Mouse (Mus musculus): ENCODE measurements at regions not wholly inside any gene's neighbourhood (a gene's known extent, or its start where the extent isn't known, plus 50 kb on each side); places are given as distances from the start of the nearest gene placed in this dataset.

GRCm38 (mm10) chr15:62114815-62115214, 1192.0 kb upstream of the A1bg start:
- no peak overlapping the region for H3K4me2 ChIP-seq (ENCODE audit: low read length)
- 65% methylated on average over 4 of the region's 4 CpGs for WGBS

DNA sequence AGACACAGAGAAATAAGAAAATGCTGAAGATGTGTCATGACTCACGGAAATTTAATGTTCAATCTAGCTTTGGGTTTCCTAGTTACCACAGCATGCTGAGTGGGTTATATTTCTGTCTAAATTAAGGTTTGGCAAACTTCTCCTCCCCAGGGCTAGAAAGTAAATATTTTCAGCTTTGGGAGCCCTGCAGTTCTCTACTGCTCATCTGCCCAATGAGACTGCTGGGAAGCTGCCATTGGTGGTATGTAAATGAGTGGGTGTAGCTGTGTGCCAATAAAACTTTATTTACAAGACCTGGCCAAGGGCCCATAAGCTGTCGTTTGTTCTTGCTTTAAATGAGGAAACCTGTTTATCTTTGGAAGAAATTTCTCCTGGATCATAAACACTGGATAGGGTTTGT, 1189.3 kb upstream of the A1bg start:
- Histone ChIP-seq H3K9me3 (replicated peaks; ENCODE audit: control insufficient read depth, low read length, poor library complexity, severe bottlenecking) (no peaks in the 10 kb centered on the region), H3K4me1 (ENCODE audit: control insufficient read depth, insufficient read depth, low read length) (no peaks in the 10 kb centered on the region), H3K4me2 (ENCODE audit: low read length) (no peak overlapping the region), H3K27ac (ENCODE audit: low read length) (no peak overlapping the region), H3K36me3 (ENCODE audit: control insufficient read depth, insufficient read depth, low read length) (no peaks in the 10 kb centered on the region), H3K9ac (ENCODE audit: low read depth, low read length) (no peak overlapping the region), H3K27me3 (ENCODE audit: control insufficient read depth, insufficient read depth, low read depth, low read length) (no peaks in the 10 kb centered on the region), H3K4me3 (ENCODE audit: low read depth, low read length) (no peak overlapping the region)
- ATAC-seq: no peak
- 82% methylated on average over 2 of the region's 2 CpGs for WGBS

More at GRCm38 (mm10) chr15:62114815-62115214, 1192.0 kb upstream of the A1bg start:
- H3K4me3 ChIP-seq (ENCODE audit: low read depth, low read length): no peak overlapping the region
- no peaks in the 10 kb centered on the region for H3K27me3 ChIP-seq (ENCODE audit: control insufficient read depth, insufficient read depth, low read depth, low read length)
- H3K9ac ChIP-seq (ENCODE audit: low read depth, low read length): no peak overlapping the region
- H3K36me3 ChIP-seq (ENCODE audit: control insufficient read depth, insufficient read depth, low read length): no peaks in the 10 kb centered on the region
- ATAC-seq: no peak
- no peaks in the 10 kb centered on the region for H3K9me3 ChIP-seq (replicated peaks; ENCODE audit: control insufficient read depth, low read length, poor library complexity, severe bottlenecking)
- no peaks in the 10 kb centered on the region for H3K4me1 ChIP-seq (ENCODE audit: control insufficient read depth, insufficient read depth, low read length)
- H3K27ac ChIP-seq (ENCODE audit: low read length): no peak overlapping the region

GRCm38 (mm10) chr15:62107976-62108375, 1185.2 kb upstream of the A1bg start:
- Histone ChIP-seq H3K9me3 (replicated peaks; ENCODE audit: control insufficient read depth, low read length, poor library complexity, severe bottlenecking) (0 out of 2 replicates have a peak, but pooled peaks cover under 1% of the 10 kb centered on the region), H3K27ac (ENCODE audit: low read length) (no peak overlapping the region), H3K4me3 (ENCODE audit: low read depth, low read length) (no peak overlapping the region), H3K36me3 (ENCODE audit: control insufficient read depth, insufficient read depth, low read length) (no peaks in the 10 kb centered on the region), H3K4me1 (ENCODE audit: control insufficient read depth, insufficient read depth, low read length) (no peaks in the 10 kb centered on the region), H3K9ac (ENCODE audit: low read depth, low read length) (no peak overlapping the region), H3K4me2 (ENCODE audit: low read length) (no peak overlapping the region), H3K27me3 (ENCODE audit: control insufficient read depth, insufficient read depth, low read depth, low read length) (no peaks in the 10 kb centered on the region)
- 51% methylated on average over 3 of the region's 3 CpGs for whole genome bisulfite sequencing
- ATAC-seq: no peak

- Histone ChIP-seq H3K9me3 (replicated peaks; ENCODE audit: control insufficient read depth, low read length, poor library complexity, severe bottlenecking) (0 out of 2 replicates have a peak, but pooled peaks cover 4% of the 10 kb centered on the region), H3K27me3 (ENCODE audit: control insufficient read depth, insufficient read depth, low read depth, low read length) (no peaks in the 10 kb centered on the region), H3K4me3 (ENCODE audit: low read depth, low read length) (no peak overlapping the region), H3K4me2 (ENCODE audit: low read length) (no peak overlapping the region), H3K27ac (ENCODE audit: low read length) (no peak overlapping the region), H3K9ac (ENCODE audit: low read depth, low read length) (no peak overlapping the region), H3K36me3 (ENCODE audit: control insufficient read depth, insufficient read depth, low read length) (no peaks in the 10 kb centered on the region), H3K4me1 (ENCODE audit: control insufficient read depth, insufficient read depth, low read length) (no peaks in the 10 kb centered on the region)
- ATAC-seq: peak; percentile 79
- WGBS: 5% methylated on average over 5 of the region's 5 CpGs
These were observed 1183.7 kb upstream of the A1bg start for GRCm38 (mm10) chr15:62106518-62106975.

DNA sequence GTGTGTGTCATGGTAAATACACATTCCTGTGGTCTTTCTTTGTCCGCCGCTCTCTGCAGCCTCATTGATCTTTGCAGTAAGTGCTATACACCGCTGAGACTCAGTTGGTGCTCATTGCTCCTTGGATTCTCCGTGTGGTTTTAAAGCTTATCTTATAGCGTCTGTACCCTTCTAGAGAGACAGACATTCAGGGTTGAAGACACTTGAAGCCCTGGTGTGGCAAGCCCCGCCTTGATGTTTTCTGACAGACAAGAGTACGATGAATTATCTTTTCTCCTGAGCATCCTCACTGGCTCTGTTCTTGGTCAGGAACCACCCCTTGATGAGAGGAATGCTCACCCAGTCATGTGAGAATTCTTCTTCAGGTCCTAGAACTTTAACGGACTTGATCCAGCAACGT, 1182.7 kb upstream of the A1bg start:
- Histone ChIP-seq H3K4me1 (ENCODE audit: control insufficient read depth, insufficient read depth, low read length) (no peaks in the 10 kb centered on the region), H3K9me3 (replicated peaks; ENCODE audit: control insufficient read depth, low read length, poor library complexity, severe bottlenecking) (0 out of 2 replicates have a peak, but pooled peaks cover 4% of the 10 kb centered on the region), H3K9ac (ENCODE audit: low read depth, low read length) (no peak overlapping the region), H3K4me3 (ENCODE audit: low read depth, low read length) (no peak overlapping the region), H3K27me3 (ENCODE audit: control insufficient read depth, insufficient read depth, low read depth, low read length) (no peaks in the 10 kb centered on the region), H3K36me3 (ENCODE audit: control insufficient read depth, insufficient read depth, low read length) (no peaks in the 10 kb centered on the region), H3K27ac (ENCODE audit: low read length) (no peak overlapping the region), H3K4me2 (ENCODE audit: low read length) (no peak overlapping the region)
- WGBS: 64% methylated on average over 9 of the region's 9 CpGs
- ATAC-seq: no peak

- Histone ChIP-seq H3K27ac (ENCODE audit: low read length) (no peak overlapping the region), H3K4me3 (ENCODE audit: low read depth, low read length) (no peak overlapping the region), H3K9me3 (replicated peaks; ENCODE audit: control insufficient read depth, low read length, poor library complexity, severe bottlenecking) (0 out of 2 replicates have a peak, but pooled peaks cover 4% of the 10 kb centered on the region), H3K27me3 (ENCODE audit: control insufficient read depth, insufficient read depth, low read depth, low read length) (no peaks in the 10 kb centered on the region), H3K36me3 (ENCODE audit: control insufficient read depth, insufficient read depth, low read length) (no peaks in the 10 kb centered on the region), H3K4me1 (ENCODE audit: control insufficient read depth, insufficient read depth, low read length) (no peaks in the 10 kb centered on the region), H3K9ac (ENCODE audit: low read depth, low read length) (no peak overlapping the region), H3K4me2 (ENCODE audit: low read length) (no peak overlapping the region)
- 64% methylated on average over 7 of the region's 7 CpGs for WGBS
- no peak for ATAC-seq
These were observed 1181.8 kb upstream of the A1bg start for GRCm38 (mm10) chr15:62104653-62105052.

DNA sequence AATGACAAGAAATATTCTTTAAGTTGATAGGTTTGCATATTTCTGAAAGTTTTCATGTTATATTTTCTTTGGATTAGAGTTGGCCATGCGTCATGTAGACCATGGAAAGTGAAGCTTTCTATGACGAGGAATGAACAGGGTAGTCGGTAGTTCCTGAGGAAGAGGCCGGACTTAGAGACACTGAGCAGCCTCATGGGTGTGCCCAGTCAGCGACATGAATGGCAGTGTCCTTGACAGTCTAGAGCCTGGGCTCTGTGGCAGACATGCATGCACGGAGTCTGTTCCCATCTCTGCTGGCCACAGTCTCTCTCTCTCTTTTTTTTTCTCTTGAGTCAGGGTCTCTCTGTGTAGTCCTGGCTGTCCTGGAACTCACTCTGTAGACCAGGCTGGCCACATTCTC, 1176.9 kb upstream of the A1bg start:
- H3K9me3 ChIP-seq (replicated peaks; ENCODE audit: control insufficient read depth, low read length, poor library complexity, severe bottlenecking): 0 out of 2 replicates have a peak, but pooled peaks cover 4% of the 10 kb centered on the region
- no peak overlapping the region for H3K4me2 ChIP-seq (ENCODE audit: low read length)

DNA sequence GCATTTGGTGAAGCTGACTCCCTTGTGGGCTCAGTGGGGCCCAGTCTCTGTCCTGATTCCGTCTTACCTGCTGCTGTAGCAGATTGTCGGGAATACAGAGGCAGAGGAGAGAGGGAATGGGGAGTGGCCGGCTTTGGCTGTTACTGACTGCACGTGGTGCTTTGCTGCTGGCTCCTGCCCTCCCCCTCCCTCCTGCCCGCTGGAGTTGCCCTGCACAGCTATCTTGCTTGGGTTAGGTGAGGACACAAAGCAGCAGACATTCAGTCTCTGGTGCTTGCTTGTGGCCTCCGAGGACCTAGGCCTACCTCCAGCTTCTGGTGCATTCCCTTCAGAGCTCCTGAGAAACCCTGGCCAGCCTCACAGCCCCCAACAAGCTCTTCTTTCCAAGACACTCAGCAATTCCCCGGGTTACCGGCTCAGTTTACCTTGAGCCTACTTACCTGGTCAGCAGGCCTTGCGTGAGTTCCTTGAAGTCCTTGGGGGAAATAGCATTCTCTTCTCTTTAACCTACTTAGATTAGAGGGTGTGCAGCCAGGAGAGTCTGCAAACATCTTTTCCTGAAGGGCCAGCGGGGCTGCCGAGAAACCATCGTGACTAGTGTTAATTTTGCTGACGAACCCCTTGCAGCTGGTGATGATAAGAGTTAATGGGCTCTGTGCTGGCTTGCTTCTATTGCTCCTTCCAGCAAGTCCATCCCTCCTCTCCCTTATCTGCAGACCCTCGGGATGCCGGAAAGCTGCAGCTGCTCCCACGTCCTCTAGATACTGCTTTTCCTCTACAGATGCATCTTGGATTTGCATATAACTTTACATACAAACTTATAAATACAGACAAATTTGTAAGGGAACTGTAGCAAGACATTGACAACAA, 1176.2 kb upstream of the A1bg start:
- Histone ChIP-seq H3K4me1 (ENCODE audit: control insufficient read depth, insufficient read depth, low read length) (no peaks in the 10 kb centered on the region), H3K27me3 (ENCODE audit: control insufficient read depth, insufficient read depth, low read depth, low read length) (no peaks in the 10 kb centered on the region), H3K9me3 (replicated peaks; ENCODE audit: control insufficient read depth, low read length, poor library complexity, severe bottlenecking) (0 out of 2 replicates have a peak, but pooled peaks cover 4% of the 10 kb centered on the region), H3K9ac (ENCODE audit: low read depth, low read length) (no peak overlapping the region), H3K36me3 (ENCODE audit: control insufficient read depth, insufficient read depth, low read length) (no peaks in the 10 kb centered on the region), H3K4me3 (ENCODE audit: low read depth, low read length) (no peak overlapping the region), H3K4me2 (ENCODE audit: low read length) (no peak overlapping the region), H3K27ac (ENCODE audit: low read length) (no peak overlapping the region)
- 53% methylated on average over 16 of the region's 16 CpGs for WGBS
- ATAC-seq: no peak

More for the DNA sequence above, 1176.9 kb upstream of the A1bg start:
- H3K4me3 ChIP-seq (ENCODE audit: low read depth, low read length): no peak overlapping the region
- H3K36me3 ChIP-seq (ENCODE audit: control insufficient read depth, insufficient read depth, low read length): no peaks in the 10 kb centered on the region
- no peak overlapping the region for H3K9ac ChIP-seq (ENCODE audit: low read depth, low read length)
- no peaks in the 10 kb centered on the region for H3K4me1 ChIP-seq (ENCODE audit: control insufficient read depth, insufficient read depth, low read length)
- ATAC-seq: no peak
- no peak overlapping the region for H3K27ac ChIP-seq (ENCODE audit: low read length)
- no peaks in the 10 kb centered on the region for H3K27me3 ChIP-seq (ENCODE audit: control insufficient read depth, insufficient read depth, low read depth, low read length)
- WGBS: 96% methylated on average over 6 of the region's 6 CpGs

GRCm38 (mm10) chr15:62096778-62097177, 1174.0 kb upstream of the A1bg start:
- no peak overlapping the region for H3K4me3 ChIP-seq (ENCODE audit: low read depth, low read length)
- no peaks in the 10 kb centered on the region for H3K9me3 ChIP-seq (replicated peaks; ENCODE audit: control insufficient read depth, low read length, poor library complexity, severe bottlenecking)
- H3K4me1 ChIP-seq (ENCODE audit: control insufficient read depth, insufficient read depth, low read length): peaks cover 10% of the 10 kb centered on the region
- no peaks in the 10 kb centered on the region for H3K36me3 ChIP-seq (ENCODE audit: control insufficient read depth, insufficient read depth, low read length)
- WGBS: 92% methylated on average over 7 of the region's 7 CpGs
- H3K27me3 ChIP-seq (ENCODE audit: control insufficient read depth, insufficient read depth, low read depth, low read length): no peaks in the 10 kb centered on the region
- no peak overlapping the region for H3K9ac ChIP-seq (ENCODE audit: low read depth, low read length)
- ATAC-seq: no peak
- H3K4me2 ChIP-seq (ENCODE audit: low read length): no peak overlapping the region
- H3K27ac ChIP-seq (ENCODE audit: low read length): no peak overlapping the region
